Mouse (Mus musculus) monocyte, adult 59 days (primary cell): ENCODE data around the gene Zfp106. TPM values are rescaled to one million over a fixed set of nuclear protein-coding genes. Genes with fewer than 3 reads are reported as not detected.

Experiments
- total RNA-seq, 2 experiments: library from RNA; stranded (reverse); gene quantifications; one replicate each; pipeline ENCODE4 v1.2.4; 2023

Zfp106 gene
- 100 to 1,000 TPM; 102 to 108 TPM for total RNA-seq

GRCm38 (mm10) chr2:120563235-120563990, at the start of gene Zfp106:
Gene Zfp106, minus strand, starts transcription at chr2:120563843.

DNA sequence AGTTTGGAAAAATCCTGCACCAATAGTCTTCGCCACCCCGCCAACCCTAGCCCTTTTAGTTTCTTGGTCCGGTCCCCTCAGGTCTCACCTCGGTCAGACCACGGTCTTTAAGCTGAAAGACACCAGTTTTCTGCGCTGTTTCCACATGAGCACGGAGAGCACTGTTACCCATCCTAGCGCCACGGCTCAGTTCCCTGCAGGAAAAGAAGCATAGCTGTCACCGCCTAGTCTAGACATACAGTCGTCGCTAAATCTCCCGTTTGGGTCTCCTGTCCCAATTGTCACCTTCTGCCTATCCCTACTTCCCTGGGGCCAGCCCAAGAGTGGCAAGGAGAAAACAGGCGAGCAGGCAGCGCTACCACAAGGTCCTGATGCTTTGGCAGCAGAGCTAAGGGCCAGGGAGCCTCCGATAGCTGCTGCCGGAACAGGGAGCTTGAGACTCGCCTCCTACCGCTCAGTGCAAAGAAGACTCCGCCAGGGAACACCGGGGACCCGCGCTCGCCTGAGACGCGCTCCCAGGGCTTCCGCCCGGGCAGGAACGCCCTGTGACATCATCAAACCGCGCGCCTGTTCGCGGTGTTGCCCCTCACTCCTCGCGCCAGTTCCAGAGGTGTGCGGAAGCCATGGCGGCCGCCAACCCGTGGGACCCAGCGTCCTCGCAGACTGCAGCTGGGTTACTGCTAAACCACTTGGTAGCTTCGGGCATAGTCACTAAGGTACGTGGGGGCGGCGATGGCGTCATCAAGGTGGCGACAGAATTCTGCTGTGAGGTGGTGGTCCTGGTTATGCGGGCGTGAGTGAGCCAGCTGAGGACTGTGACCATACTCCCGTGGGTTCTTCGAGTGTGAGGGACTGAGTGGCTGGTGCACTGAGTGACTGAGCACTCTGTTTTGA, 45.4 kb upstream of the Zfp106 start, which contains the start of the genes Haus2 and Lrrc57:
Haus2 (plus strand) TSS at position 554 of the 894 bp plus-strand sequence.
Lrrc57 (minus strand) TSS at position 691 of the 894 bp plus-strand sequence.

GRCm38 (mm10) chr2:120566886-120567797, 3.5 kb upstream of the Zfp106 start, which contains the start of gene Snap23:
Gene Snap23, plus strand, starts transcription at chr2:120567671.

Other genes starting within 250 kb of the Zfp106 start
- gene Pla2g4f, start 249.7 kb downstream of the Zfp106 start, total RNA-seq: under 1 TPM; 0.50 to 0.97 TPM
- gene Vps39, start 210.7 kb downstream of the Zfp106 start, total RNA-seq: 10 to 100 TPM; 37.5 to 67.9 TPM
- gene Ganc, start 159.9 kb downstream of the Zfp106 start, total RNA-seq: 10 to 100 TPM; 36.8 to 39.3 TPM
- gene Tmem87a, start 159.7 kb downstream of the Zfp106 start, total RNA-seq: 10 to 100 TPM; 37.7 to 42.7 TPM
- under 1 TPM; 0.63 to 0.82 TPM for gene Capn3, start 107.8 kb downstream of the Zfp106 start, total RNA-seq
- 100 to 1,000 TPM; 111 to 112 TPM for gene Snap23, start 3.8 kb upstream of the Zfp106 start, total RNA-seq
- 10 to 100 TPM; 10.4 to 14.4 TPM for gene Haus2, start 45.5 kb upstream of the Zfp106 start, total RNA-seq
- 10 to 100 TPM; 15.9 to 18.6 TPM for gene Lrrc57, start 45.7 kb upstream of the Zfp106 start, total RNA-seq
- 10 to 100 TPM; 52.6 to 57.7 TPM for gene Stard9, start 65.3 kb upstream of the Zfp106 start, total RNA-seq